Mouse (Mus musculus) MEL (cell line): Measurements from ENCODE around the gene Wnk4. TPM values are rescaled to one million over a fixed set of nuclear protein-coding genes. Genes with fewer than 3 reads are reported as not detected.

Source experiments
- DNase-seq: peaks from one replicate; pipeline ENCODE4 v3.0.0; 2011; ENCODE audit warnings: low read depth, low spot score
- H3K27ac ChIP-seq: 2 replicates; pipeline ENCODE4 v1.5.1; 2012; ENCODE audit warnings: low read depth, mild to moderate bottlenecking, control low read depth, low read length, moderate library complexity; ENCODE audit not compliant: control insufficient read depth
- H3K27me3 ChIP-seq, 2 experiments: fragments of 150-350 bp in 1 of 2; sonication (generic) in 1 of 2; 2 replicates each; pipeline ENCODE4 v1.6.1; 2012; ENCODE audit warnings: low read length in 2 of 2, mild to moderate bottlenecking in 2 of 2, improper control_type of control experiment in 1 of 2, moderate library complexity in 1 of 2; ENCODE audit not compliant: insufficient read depth in 2 of 2, control insufficient read depth in 1 of 2
- H3K36me3 ChIP-seq, 2 experiments: 2 replicates each; pipeline ENCODE4 v1.6.1; 2012 to 2014; ENCODE audit warnings: low read length in 2 of 2, improper control_type of control experiment in 1 of 2, inconsistent platforms in 1 of 2, mild to moderate bottlenecking in 1 of 2; ENCODE audit not compliant: insufficient read depth in 2 of 2, control insufficient read depth in 1 of 2
- H3K4me1 ChIP-seq, 2 experiments: fragments of 150-350 bp in 1 of 2; sonication (generic) in 1 of 2; 2 replicates each; pipeline ENCODE4 v1.6.1; 2012; ENCODE audit warnings: low read length in 2 of 2, improper control_type of control experiment in 1 of 2, mild to moderate bottlenecking in 1 of 2; ENCODE audit not compliant: insufficient read depth in 2 of 2, control insufficient read depth in 1 of 2
- H3K4me3 ChIP-seq, 2 experiments: fragments of 150-350 bp in 1 of 2; sonication (generic) in 1 of 2; 2 replicates each; pipeline ENCODE4 v1.5.1; 2012; ENCODE audit warnings: low read depth in 2 of 2, low read length in 2 of 2, mild to moderate bottlenecking in 2 of 2, moderate library complexity in 2 of 2, control low read depth in 1 of 2, improper control_type of control experiment in 1 of 2; ENCODE audit not compliant: control insufficient read depth in 1 of 2, insufficient read depth in 1 of 2
- H3K79me2 ChIP-seq: 2 replicates; pipeline ENCODE4 v1.6.1; 2012; ENCODE audit warnings: mild to moderate bottlenecking, low read length, moderate library complexity; ENCODE audit not compliant: control insufficient read depth, poor library complexity, insufficient read depth
- H3K9ac ChIP-seq: 2 replicates; pipeline ENCODE4 v1.6.1; 2012; ENCODE audit warnings: low read depth, mild to moderate bottlenecking, control low read depth, low read length, moderate library complexity; ENCODE audit not compliant: control insufficient read depth, poor library complexity, severe bottlenecking
- H3K9me3 ChIP-seq: fragments of 150-350 bp; sonication (generic); replicated peaks from 2 replicates; pipeline ENCODE4 v1.6.1; 2012; ENCODE audit warnings: mild to moderate bottlenecking, low read length, improper control_type of control experiment, moderate library complexity; ENCODE audit not compliant: insufficient read depth
- BHLHE40 ChIP-seq: IDR thresholded peaks from 2 replicates; pipeline ENCODE4 v1.6.1; 2012; ENCODE audit warnings: low read depth, mild to moderate bottlenecking, inconsistent platforms, low read length, improper control_type of control experiment, borderline replicate concordance
- CHD1 ChIP-seq: IDR thresholded peaks from 2 replicates; pipeline ENCODE4 v1.6.1; 2012; ENCODE audit warnings: low read depth, mild to moderate bottlenecking, inconsistent platforms, low read length, improper control_type of control experiment
- CTCF ChIP-seq, 3 experiments: IDR thresholded peaks in 2 of 3; conservative IDR thresholded peaks in 1 of 3; 2 replicates each; pipeline ENCODE4 v1.5.1; 2011 to 2012; ENCODE audit warnings: low read length in 3 of 3, low read depth in 2 of 3, mild to moderate bottlenecking in 2 of 3, improper control_type of control experiment in 1 of 3, inconsistent platforms in 1 of 3, mixed read lengths in 1 of 3, moderate library complexity in 1 of 3; ENCODE audit not compliant: control insufficient read depth in 1 of 3, insufficient read depth in 1 of 3, poor library complexity in 1 of 3, severe bottlenecking in 1 of 3
- E2F4 ChIP-seq: IDR thresholded peaks from 2 replicates; pipeline ENCODE4 v1.6.1; 2011; ENCODE audit warnings: low read depth, low read length, improper control_type of control experiment, borderline replicate concordance
- ELF1 ChIP-seq: IDR thresholded peaks from 2 replicates; pipeline ENCODE4 v1.6.1; 2014; ENCODE audit warnings: low read depth, mild to moderate bottlenecking, inconsistent platforms, low read length, improper control_type of control experiment, moderate library complexity
- EP300 ChIP-seq, 2 experiments: IDR thresholded peaks; 2 replicates each; pipeline ENCODE4 v1.6.1; 2011; ENCODE audit warnings: improper control_type of control experiment in 2 of 2, low read length in 2 of 2, low read depth in 1 of 2, mild to moderate bottlenecking in 1 of 2
- GATA1 ChIP-seq: IDR thresholded peaks from 2 replicates; pipeline ENCODE4 v1.6.1; 2011; ENCODE audit warnings: low read depth, low read length, improper control_type of control experiment
- JUND ChIP-seq: IDR thresholded peaks from 2 replicates; pipeline ENCODE4 v1.6.1; 2011; ENCODE audit warnings: low read depth, mild to moderate bottlenecking, improper control_type of control experiment, low read length
- KAT2A ChIP-seq: conservative IDR thresholded peaks from 2 replicates; pipeline ENCODE4 v1.6.1; 2012; ENCODE audit warnings: low read depth, low read length, improper control_type of control experiment, inconsistent platforms
- MAX ChIP-seq: IDR thresholded peaks from 2 replicates; pipeline ENCODE4 v1.6.1; 2011; ENCODE audit warnings: low read length, improper control_type of control experiment
- MAZ ChIP-seq: IDR thresholded peaks from 2 replicates; pipeline ENCODE4 v1.6.1; 2012; ENCODE audit warnings: low read depth, mild to moderate bottlenecking, inconsistent platforms, low read length, improper control_type of control experiment
- MYB ChIP-seq: IDR thresholded peaks from 2 replicates; pipeline ENCODE4 v1.6.1; 2011; ENCODE audit warnings: mild to moderate bottlenecking, low read depth, low read length, improper control_type of control experiment
- NELFE ChIP-seq: IDR thresholded peaks from 2 replicates; pipeline ENCODE4 v1.6.1; 2011; ENCODE audit warnings: low read depth, low read length, improper control_type of control experiment
- NRF1 ChIP-seq: IDR thresholded peaks from 2 replicates; pipeline ENCODE4 v1.6.1; 2014; ENCODE audit warnings: low read depth, mild to moderate bottlenecking, inconsistent platforms, low read length, improper control_type of control experiment, moderate library complexity; ENCODE audit not compliant: poor library complexity, insufficient read depth, severe bottlenecking
- POLR2AphosphoS2 ChIP-seq: IDR thresholded peaks from 2 replicates; pipeline ENCODE4 v1.6.1; 2011; ENCODE audit warnings: low read length, improper control_type of control experiment
- RAD21 ChIP-seq: IDR thresholded peaks from 2 replicates; pipeline ENCODE4 v1.6.1; 2011; ENCODE audit warnings: mild to moderate bottlenecking, low read depth, low read length, improper control_type of control experiment
- RCOR1 ChIP-seq: IDR thresholded peaks from 2 replicates; pipeline ENCODE4 v1.6.1; 2012; ENCODE audit warnings: low read depth, mild to moderate bottlenecking, inconsistent platforms, low read length, improper control_type of control experiment
- SIN3A ChIP-seq: IDR thresholded peaks from 2 replicates; pipeline ENCODE4 v1.6.1; 2012; ENCODE audit warnings: low read length, improper control_type of control experiment, inconsistent platforms
- SMC3 ChIP-seq: IDR thresholded peaks from 2 replicates; pipeline ENCODE4 v1.6.1; 2011; ENCODE audit warnings: low read depth, low read length, improper control_type of control experiment
- TCF12 ChIP-seq: IDR thresholded peaks from 2 replicates; pipeline ENCODE4 v1.6.1; 2014; ENCODE audit warnings: low read depth, mild to moderate bottlenecking, inconsistent platforms, low read length, improper control_type of control experiment, moderate library complexity
- USF1 ChIP-seq: IDR thresholded peaks from 2 replicates; pipeline ENCODE4 v1.6.1; 2014; ENCODE audit warnings: low read depth, mild to moderate bottlenecking, inconsistent platforms, low read length, improper control_type of control experiment, moderate library complexity
- USF2 ChIP-seq, 2 experiments: IDR thresholded peaks; 2 replicates each; pipeline ENCODE4 v1.6.1; 2011 to 2012; ENCODE audit warnings: improper control_type of control experiment in 2 of 2, low read length in 2 of 2, borderline replicate concordance in 1 of 2, inconsistent platforms in 1 of 2, low read depth in 1 of 2, mild to moderate bottlenecking in 1 of 2; ENCODE audit not compliant: insufficient read depth in 1 of 2
- ZC3H11A ChIP-seq: IDR thresholded peaks from 2 replicates; pipeline ENCODE4 v1.6.1; 2012; ENCODE audit warnings: low read depth, mild to moderate bottlenecking, inconsistent platforms, low read length, improper control_type of control experiment
- ZMIZ1 ChIP-seq: IDR thresholded peaks from 2 replicates; pipeline ENCODE4 v1.6.1; 2012; ENCODE audit warnings: low read depth, mild to moderate bottlenecking, inconsistent platforms, low read length, improper control_type of control experiment, moderate library complexity
- polyA plus RNA-seq, 2 experiments: library from polyadenylated mRNA; stranded (reverse) in 1 of 2; unstranded in 1 of 2; fragments of >175 nt in 1 of 2; fragments of >200 nt in 1 of 2; gene quantifications; 2 replicates each; pipeline versions ENCODE4 v1.2.1 to v1.2.4; 2012; ENCODE audit warnings: low replicate concordance in 2 of 2, low read depth in 1 of 2; ENCODE audit not compliant: insufficient read length in 2 of 2, insufficient read depth in 1 of 2, missing spikeins in 1 of 2
- total RNA-seq: library from RNA; depleted of rRNA; stranded (reverse); fragments of 300-350 nt; gene quantifications from 2 replicates; pipeline ENCODE4 v1.2.3, GENCODE M21; 2012

The Wnk4 gene
- total and polyA plus RNA-seq, 3 experiments = 0.92 to 3.4 TPM; not detected in 1

DNA sequence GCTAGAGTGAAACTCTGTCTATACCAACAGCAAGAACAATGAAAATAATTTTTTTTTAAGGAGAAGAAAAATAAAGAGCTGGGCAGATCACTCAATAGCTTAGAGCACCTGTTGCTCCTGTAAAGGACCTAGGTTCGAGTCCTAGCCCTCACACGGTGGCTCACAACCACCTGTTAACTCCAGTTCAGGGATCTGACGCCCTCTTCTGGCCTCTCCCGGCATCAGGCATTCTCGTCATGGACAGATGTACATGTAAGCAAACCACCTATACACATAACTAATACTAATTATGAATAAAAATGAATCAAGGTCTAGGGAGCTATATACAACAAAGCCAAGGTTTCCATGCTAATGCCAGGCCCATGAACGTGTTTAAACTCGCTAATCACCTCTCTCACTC lies 40.5 kb downstream of the Wnk4 start:
- H3K79me2 ChIP-seq = peaks cover 29% of the 10 kb centered on the region
- DNase-seq = peak; percentile 74
- no peaks in the 10 kb centered on the region for H3K9me3 ChIP-seq
- no peak overlapping the region for H3K27ac ChIP-seq
- peak overlapping the region; percentile 84 for H3K9ac ChIP-seq
- no peaks in the 10 kb centered on the region for H3K27me3 ChIP-seq
- peak overlapping the region; percentile 80 for H3K4me3 ChIP-seq
- H3K4me1 ChIP-seq = peaks cover 5 to 17% of the 10 kb centered on the region in 2 experiments
- peaks cover 9 to 15% of the 10 kb centered on the region in 2 experiments for H3K36me3 ChIP-seq
- peak; percentile 42 for TF ChIP-seq RAD21
- TF ChIP-seq MAZ = no peak
- TF ChIP-seq RCOR1 = no peak
- no peak for TF ChIP-seq ELF1
- no peak for TF ChIP-seq USF2 (IDR thresholded peaks at IDR 0.05; ENCODE audit: borderline replicate concordance in 1 of 2, insufficient read depth in 1 of 2, low read depth in 1 of 2, low read length in 2 of 2)
- TF ChIP-seq NELFE = no peak
- peak; percentile 58 to 71 (median 70) for TF ChIP-seq CTCF (IDR thresholded peaks at IDR 0.05 in 2 of 3, conservative IDR thresholded peaks at IDR 0.05 in 1 of 3; ENCODE audit: control insufficient read depth in 1 of 3, insufficient read depth in 1 of 3, low read depth in 2 of 3, low read length in 3 of 3, poor library complexity in 1 of 3, severe bottlenecking in 1 of 3)
- TF ChIP-seq JUND = no peak
- peak; percentile 58 for TF ChIP-seq SMC3

DNA sequence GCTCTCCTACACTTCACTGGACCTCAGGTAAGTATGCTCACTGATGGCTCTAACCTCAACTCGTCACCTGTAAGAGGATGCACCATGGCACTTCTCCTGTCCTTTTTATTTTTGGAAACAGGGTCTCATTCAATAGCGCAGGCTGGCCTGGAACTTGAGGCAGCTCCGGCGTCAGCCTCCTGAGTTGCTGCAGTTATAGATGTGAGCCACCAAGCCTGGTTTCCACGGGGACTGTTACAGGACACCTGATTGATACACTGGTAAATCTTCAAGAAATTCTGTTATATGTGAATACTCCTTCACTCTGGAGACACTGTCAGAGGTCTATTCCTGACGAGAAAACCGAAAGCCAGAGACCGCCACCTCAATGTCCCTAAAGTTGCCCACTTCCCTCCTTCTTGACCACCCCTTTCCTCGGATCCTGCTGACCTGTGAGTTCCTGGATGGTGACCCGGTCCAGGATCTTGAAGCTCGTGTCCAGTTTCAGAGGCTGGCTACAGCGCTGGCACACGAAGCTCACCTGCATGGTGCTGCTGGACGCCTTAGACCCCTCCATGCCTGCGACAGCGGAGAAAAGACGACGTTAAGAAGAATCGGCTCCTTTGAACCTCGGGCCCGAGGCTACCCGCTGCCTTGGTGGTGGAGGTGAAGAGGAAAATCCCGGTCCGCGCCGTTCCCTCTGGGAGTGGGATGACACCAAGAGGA lies 41.1 kb downstream of the Wnk4 start:
- 0 out of 2 replicates have a peak overlapping the region, but pooled peaks have one; percentile 11 for H3K27ac ChIP-seq
- H3K79me2 ChIP-seq = peaks cover 29% of the 10 kb centered on the region
- H3K4me1 ChIP-seq = peaks cover 5 to 17% of the 10 kb centered on the region in 2 experiments
- no peak for TF ChIP-seq MAX
- TF ChIP-seq SMC3 = no peak
- TF ChIP-seq USF1 = no peak
- no peak for TF ChIP-seq TCF12
- no peak for TF ChIP-seq POLR2AphosphoS2
- no peak for TF ChIP-seq GATA1
- TF ChIP-seq ZC3H11A = no peak
- TF ChIP-seq EP300 (IDR thresholded peaks at IDR 0.05; ENCODE audit: low read depth in 1 of 2, low read length in 2 of 2) = no peak
- no peak for TF ChIP-seq BHLHE40
- TF ChIP-seq E2F4 = no peak
- TF ChIP-seq ZMIZ1 = no peak
- no peak for TF ChIP-seq KAT2A
- TF ChIP-seq SIN3A = no peak
- no peak for TF ChIP-seq MYB
- no peak for TF ChIP-seq CHD1
- no peak for TF ChIP-seq NRF1
- H3K9me3 ChIP-seq = no peaks in the 10 kb centered on the region
- no peaks in the 10 kb centered on the region for H3K27me3 ChIP-seq
- H3K9ac ChIP-seq = peak overlapping the region; percentile 84
- peaks cover 9 to 15% of the 10 kb centered on the region in 2 experiments for H3K36me3 ChIP-seq
- peak overlapping the region; percentile 80 for H3K4me3 ChIP-seq
- peak; percentile 54 for DNase-seq
